Mouse (Mus musculus): ENCODE measurements around the gene Rabggtb.

The Rabggtb gene

DNA sequence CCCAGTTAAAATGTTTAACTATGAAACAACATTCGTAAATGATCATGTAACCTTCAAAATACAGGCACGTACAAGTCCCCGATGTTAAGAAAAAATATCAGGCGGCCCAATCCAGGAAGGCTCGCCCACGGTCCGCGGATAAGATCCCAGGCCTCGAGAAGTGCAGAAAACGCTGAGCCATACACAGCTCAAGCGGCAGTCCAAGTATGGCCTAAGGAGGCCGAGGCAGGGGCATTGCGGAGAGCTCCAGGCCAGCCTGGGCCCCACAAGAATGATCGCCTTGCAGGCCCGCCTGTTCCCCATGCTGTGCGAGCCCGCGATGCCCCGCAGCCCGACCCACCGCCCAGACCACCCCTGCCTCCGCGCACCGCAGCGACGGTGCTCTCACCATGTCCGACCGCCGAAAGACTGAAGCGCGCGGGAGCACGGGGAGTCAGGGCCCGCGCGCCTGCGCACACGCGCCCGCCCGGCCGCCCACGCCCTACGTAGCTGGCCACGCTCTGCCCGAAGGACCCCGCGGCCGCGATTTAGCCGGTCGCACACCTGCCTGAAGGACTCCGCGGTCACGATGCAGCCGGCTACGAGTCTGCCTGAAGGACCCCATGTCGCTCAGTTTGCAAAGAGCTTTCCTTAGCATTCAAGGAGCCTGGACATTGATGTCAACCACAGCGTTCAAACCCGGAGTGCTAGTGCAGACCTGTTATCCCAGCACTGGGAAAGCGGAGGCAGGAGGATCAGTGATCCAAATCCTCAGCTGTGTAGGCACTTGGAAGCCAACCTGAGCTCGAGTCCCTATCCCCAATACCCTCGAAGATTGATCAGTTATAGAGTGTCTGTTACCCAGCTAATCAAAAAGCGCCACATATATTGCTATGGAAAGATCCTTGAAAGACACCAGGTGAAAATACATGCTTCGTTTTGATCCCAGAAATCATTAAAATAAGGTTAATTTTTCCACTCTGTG, at the start of gene Rabggtb:
Gene Rabggtb, minus strand, starts transcription at position 464 of the 964 bp plus-strand sequence.
- in situ Hi-C loops (cut with MboI; ENCODE audit: low sequenced_read_pairs) = loop anchor here (25.0 kb wide), 1 partner anchor 1451 kb away; no protein-coding TSS in a partner anchor

DNA sequence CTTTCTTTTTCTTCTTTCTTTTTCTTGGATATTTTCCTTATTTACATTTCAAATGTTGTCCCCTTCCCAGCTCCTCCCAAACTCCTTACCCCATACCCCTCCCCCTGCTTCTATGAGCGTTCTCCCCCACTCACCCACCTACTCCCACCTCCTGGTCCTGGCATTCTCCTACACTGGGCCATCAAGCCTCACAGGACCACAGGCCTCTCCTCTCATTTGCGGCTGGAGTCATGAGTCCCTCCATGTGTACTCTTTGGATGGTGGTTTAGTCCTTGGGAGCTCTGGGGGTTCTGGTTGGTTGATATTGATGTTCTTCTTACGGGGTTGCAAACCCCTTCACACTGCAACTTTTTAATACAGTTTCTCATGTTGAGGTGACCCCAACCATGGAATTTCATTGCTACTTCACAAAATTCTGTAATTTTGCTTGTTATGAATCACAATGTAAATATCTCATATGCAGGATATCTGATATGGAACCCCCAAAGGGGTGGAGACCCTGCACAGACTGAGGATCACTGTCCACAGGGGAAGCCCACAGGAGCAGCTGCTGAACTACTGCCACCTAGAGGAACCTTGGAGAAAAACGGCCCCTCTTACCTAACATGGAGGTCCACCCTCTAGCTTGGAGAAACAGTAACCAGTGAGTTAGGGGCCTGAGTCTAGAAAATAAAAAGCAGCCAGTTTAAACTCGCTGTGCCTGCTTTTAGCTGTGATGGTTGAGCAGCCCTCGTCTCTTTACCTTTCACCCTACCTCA, 49.0 kb upstream of the Rabggtb start:
- in situ Hi-C loops (cut with MboI; ENCODE audit: low sequenced_read_pairs) = loop anchor here (25.0 kb wide), 2 partner anchors 275 to 575 kb away; no protein-coding TSS in a partner anchor

DNA sequence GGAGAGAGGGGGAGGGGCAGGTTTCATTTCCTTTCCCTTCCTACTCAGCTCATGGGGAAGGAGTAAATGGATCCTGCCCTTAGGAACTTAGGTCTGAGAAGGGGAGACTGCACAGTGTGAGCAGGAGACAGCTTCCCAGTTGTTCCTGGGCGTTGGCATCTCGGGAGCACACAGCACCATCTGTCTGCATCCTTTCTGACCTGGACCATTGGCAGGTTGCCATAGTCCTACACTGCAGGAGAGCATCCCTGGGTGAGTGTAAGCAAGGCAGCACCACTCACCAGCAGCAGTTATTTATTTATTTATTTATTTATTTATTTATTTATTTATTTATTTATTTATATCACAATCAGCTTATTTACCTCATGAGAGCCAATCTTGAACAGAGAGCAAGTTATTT, 48.1 kb upstream of the Rabggtb start:
- in situ Hi-C loops (cut with MboI; ENCODE audit: low sequenced_read_pairs) = loop anchor here (25.0 kb wide), 2 partner anchors 276 to 576 kb away; no protein-coding TSS in a partner anchor

DNA sequence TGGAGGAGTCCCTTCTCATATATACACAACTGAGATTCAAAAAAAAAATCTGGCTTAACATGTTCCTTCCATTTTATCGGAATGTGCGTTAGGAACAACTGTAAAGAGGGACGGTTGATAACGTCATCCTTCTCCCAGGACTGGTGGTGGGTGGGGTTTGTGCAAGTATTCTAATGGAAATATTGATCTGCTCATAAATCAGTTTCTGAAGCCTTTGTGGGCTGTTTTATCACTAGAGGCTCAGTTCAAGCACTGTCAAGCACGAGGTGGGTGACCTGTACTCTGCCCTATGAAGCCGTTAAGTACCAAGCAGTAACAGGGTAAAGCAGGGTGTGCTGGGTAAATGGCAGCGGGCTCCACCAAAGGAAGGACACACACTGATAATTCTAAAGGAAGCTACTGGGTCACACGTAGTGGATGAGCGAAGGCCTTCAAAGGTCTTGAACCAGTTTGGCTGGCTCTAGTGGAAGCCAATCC, 47.0 kb upstream of the Rabggtb start:
- in situ Hi-C loops (cut with MboI; ENCODE audit: low sequenced_read_pairs) = loop anchor here (25.0 kb wide), 2 partner anchors 278 to 578 kb away; no protein-coding TSS in a partner anchor

DNA sequence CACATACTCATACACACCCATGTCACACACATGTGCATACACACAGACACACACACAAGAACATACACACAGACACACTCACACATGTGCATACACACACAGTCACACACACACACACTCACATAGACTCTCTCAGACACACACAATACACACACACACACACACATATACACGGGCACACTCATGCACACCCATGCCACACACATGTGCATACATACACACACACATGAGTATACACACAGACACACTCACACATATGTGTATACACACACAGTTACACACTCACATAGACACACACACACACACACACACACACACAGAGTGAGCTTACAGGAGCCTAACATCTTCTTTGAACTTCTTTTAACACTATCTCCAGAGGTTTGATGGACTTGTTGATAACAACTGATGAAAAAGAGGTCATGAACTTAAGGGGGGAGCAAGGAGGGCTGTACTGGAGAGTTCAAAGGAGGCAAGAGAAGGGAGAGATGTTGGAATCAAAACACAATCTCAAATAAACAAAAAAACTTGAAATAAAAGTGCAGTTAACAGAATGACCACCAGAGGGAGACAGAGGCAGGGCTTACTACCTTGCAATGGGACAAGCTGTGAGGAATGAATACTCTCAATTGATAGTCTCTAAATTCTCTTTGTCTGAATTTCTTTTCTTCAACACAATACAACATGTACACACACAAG, 46.4 kb upstream of the Rabggtb start:
- in situ Hi-C loops (cut with MboI; ENCODE audit: low sequenced_read_pairs) = loop anchor here (25.0 kb wide), 2 partner anchors 278 to 578 kb away; no protein-coding TSS in a partner anchor

DNA sequence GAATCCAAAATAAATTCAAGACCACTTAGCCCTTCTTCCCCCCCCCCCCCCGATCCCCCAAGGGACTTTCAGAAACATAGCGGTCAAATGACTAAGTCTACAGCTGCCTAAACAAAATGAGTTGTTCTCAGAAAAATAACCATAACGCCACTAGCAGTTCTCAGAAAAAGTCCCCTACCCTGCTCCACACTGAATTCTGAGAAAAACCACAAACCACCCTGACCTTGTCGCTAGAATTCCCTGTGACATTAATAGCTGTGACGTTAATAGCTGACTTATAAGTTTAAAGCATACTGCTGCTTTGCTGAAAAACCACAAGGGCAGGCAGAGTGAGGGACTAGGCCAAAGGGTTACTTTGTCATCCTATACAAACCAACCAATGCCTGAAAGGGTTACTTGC, 45.1 kb upstream of the Rabggtb start:
- in situ Hi-C loops (cut with MboI; ENCODE audit: low sequenced_read_pairs) = loop anchor here (25.0 kb wide), 2 partner anchors 279 to 579 kb away; no protein-coding TSS in a partner anchor

DNA sequence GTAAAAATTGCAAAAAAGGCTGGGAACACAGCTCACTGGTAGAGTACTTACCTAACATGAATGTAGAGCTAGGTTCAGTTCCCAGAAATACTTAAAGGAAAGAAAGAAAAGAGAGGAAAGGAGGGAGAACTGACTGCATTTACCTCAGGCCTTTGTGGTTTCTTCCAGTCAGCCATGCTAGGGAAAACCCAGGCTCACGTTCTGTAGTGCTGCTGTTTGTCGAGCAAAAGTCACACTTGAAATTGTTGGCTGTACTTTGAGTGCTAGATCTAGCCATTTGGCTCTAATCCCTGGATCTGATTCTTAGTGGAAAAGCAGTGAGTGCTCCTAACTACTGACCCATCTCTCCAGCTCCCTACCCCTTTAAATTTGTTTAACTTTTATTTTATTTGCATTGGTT, 35.4 kb upstream of the Rabggtb start:
- in situ Hi-C loops (cut with MboI; ENCODE audit: low sequenced_read_pairs) = no loop called here

DNA sequence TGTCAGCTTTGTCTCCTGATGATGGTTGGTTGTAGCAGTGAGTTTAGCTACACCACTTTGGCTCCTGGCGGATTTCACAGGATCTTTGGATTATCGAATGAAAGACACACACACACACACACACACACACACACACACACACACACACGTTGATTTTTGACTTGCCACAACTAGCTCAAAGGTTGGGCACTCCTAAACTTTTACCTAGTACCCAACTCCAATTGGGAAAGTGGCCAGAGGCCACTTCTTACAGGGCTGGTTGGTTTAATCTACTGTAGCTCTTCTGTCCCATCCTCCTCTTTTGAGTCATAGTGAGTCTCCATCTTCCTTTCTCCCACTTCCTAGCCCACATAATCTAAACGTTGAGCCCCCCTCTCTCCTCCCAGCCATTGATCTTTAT, 34.5 kb upstream of the Rabggtb start:
- in situ Hi-C loops (cut with MboI; ENCODE audit: low sequenced_read_pairs) = no loop called here

DNA sequence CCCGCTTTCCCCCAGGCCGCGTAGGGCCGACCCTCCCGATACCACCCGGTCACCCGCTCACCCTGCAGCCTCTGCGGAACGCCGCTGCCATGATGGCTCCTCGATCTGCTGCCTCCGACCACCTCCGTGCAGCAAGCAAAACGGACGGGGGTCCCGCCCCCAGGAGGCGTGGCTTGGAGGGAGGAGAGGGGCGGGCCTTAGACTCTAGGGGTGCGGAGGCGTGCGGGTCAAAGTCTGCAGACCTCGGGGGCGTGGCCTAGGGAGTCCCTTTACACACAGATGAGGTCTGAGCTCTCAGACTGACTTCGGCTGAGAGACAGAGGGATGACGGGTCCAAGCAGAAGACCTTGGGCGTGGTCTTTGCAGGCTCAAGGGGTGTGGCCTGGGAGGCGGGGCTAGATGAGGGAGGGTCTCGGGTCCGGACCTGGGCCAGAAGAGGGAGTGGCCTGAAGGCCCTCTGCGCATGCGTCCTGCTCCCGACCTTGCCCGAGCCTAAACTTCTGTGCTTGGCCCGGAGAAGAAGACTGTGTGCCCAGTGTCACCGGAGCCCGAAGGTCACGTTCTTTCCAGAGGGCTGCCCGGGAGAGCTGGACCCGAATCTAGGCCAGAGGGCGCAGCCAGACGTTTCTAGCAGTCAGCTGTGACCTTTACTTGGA, 31.7 kb upstream of the Rabggtb start, which contains the start of gene Acadm:
Gene Acadm, minus strand, starts transcription at position 298 of the 656 bp plus-strand sequence.
- in situ Hi-C loops (cut with MboI; ENCODE audit: low sequenced_read_pairs) = no loop called here

DNA sequence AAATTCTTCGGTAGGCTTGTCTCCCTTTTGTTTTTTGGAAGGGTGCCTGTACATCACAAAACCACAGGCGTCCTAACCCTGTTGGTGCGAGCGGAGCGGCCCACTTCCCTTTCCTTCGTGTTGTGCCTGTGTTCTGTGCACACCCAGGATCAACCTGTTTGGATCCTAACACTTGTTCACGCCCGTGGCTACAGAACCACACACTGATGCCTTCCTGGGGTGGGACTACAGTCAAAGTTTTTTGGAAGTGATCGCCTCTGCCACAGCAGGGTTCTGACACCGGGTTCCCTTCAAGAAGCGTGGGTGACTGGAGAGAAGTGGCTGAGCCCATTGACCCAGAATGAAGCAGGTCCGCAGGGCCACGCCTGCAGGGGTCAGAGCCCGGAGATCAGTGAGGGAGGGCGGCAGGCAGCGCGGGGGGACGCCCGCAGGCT, 31.1 kb upstream of the Rabggtb start:
- in situ Hi-C loops (cut with MboI; ENCODE audit: low sequenced_read_pairs) = no loop called here

DNA sequence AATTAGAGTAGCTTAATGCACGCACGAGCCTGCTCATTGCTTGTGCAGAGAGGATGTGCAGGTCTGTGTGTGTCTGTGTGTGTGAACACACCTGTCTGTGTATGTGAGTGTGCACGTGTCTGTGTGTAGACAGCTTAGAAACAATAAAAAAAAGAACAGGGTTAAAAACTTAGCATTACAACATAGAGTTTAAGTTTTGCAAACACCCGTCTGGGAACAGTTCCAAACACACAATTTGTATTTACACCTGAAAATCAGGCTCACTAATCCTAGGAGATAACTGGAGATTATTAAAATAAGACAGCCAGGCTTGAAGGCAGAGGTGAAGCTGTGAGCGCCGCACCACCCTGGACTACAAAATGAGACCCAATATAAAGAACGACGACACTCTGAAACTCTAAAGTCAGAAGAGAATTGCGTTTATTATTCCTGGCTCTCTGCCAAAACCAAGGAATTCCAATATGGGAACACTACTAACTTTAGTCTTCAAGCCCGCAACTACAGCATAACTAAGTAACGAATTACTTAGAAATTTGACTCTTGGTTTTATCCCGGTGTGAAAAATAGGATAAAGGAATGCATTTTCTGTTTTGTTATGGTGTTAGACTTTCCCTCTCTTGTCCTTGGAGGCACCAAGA, 30.3 kb upstream of the Rabggtb start:
- in situ Hi-C loops (cut with MboI; ENCODE audit: low sequenced_read_pairs) = no loop called here

DNA sequence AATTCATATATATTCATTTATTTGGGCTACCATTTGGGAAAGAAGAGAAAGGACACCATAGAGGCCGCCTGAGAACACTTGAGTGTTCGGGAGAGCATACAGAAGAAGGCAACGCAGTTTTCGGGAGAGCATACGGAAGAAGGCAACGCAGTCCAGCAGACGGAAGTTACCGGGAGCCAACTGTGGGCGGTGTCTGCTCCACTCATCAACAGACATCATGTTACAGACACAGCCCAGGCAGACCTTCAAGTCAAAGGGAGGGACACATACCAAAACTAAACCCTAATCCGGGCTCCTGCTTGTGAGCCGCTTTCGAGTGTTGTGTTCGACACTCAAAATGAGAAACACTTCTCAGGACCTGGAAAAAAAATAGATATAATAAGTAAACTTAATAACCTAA, 28.8 kb upstream of the Rabggtb start:
- in situ Hi-C loops (cut with MboI; ENCODE audit: low sequenced_read_pairs) = no loop called here

DNA sequence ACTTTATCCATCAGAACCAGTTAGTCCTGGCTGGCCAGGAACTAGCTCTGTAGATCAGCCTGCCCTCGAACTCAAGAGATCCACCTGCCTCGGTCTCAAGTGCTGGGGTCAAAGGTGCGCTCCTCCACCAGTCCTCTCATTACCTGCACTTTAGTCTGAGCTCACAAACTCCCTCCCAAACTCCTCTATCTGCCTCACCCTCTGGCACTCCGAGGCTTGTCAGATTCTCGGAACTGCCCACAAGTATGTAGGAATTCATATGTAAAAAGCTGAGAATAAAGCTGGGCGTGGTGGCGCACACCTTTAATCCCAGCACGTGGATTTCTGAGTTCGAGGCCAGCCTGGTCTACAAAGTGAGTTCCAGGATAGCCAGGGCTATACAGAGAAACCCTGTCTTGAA, 27.7 kb upstream of the Rabggtb start:
- in situ Hi-C loops (cut with MboI; ENCODE audit: low sequenced_read_pairs) = no loop called here

DNA sequence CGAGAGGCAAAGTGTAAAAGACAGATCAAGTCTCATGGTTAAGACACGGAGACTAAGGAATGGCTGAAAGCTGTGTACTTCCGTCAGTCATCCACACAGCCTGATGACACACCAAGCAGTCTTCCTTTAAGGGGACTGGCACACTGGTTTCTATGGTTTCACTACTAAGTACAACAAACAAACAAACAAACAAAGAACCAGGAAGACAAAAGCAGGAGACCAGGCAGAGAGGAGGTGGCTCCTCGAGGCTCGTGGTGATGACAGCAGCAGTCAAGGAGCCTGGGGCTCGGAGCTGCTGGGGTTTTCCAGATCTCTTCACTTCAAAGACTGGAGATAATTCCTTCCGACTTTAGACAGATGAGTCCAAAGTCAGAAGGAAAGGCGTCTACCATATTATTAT, 27.2 kb upstream of the Rabggtb start:
- in situ Hi-C loops (cut with MboI; ENCODE audit: low sequenced_read_pairs) = no loop called here

DNA sequence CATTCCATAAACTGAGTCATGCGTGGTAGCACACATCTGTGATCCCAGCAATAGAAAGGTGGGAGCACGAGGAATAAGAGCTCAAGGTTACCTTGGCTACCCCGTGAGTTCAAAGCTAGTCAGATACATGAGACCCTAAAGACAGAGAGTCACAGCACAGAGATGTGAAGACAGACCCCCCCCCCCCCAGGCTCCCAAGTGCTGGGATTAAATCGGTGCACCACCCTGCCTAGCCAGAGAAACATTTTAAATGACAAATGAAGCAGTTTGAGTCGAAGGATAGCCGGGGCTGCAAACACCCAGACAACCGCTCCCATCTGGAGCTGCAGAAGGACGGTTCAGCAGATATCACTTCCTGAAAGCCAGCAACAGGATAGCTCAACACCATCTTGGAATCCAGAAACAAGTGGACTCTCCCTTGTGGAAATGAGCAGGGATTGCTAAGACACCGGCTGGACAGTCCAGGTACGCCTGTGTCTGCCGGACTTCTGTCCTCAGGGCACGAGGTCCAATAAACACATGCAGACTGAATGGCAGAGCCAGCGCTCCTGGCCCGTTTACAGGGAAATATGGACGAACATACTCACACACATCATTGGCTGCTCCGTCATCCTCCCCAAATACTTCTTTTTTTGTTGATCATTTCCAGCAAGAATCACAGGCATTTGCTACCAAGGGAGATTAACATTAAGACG, 24.5 kb upstream of the Rabggtb start:
- in situ Hi-C loops (cut with MboI; ENCODE audit: low sequenced_read_pairs) = no loop called here

DNA sequence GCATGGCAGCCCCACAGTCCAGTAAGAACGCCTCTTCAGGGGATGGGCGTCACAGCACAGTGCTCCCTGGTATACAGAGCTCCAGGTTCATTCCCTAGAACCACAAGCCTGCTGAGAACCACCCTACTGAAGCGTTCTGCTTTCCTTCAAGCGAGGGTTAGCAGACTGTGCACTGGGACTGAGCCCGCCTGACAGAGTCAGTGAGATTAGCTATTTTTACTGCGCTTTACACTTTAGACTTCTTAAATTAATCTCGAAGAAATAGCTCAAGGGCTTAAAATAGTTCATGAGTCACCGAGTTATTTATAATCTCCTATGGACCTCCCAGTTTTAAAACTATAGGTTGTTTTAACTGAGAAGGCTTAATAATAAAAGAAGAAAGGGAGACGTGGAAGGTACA, 23.1 kb upstream of the Rabggtb start:
- in situ Hi-C loops (cut with MboI; ENCODE audit: low sequenced_read_pairs) = no loop called here

DNA sequence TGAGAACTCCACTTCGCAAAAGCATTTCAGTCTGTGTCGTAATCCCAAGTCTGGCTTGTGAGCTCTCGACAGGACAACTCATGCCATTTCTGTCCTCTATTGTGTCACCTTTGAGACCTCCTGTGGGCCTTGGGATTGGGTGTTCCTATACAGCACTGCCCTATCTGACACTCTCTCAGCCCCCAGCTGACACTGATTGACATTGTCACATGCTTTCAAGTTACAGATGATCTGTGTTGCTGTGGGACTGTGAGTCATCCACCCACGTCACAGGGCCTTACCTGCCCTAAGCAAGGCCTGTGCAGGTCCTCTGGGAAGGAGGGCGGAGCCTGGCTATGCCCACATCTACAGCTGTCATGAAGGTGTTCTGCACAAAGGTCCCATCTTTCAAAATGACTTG, 19.7 kb upstream of the Rabggtb start:
- in situ Hi-C loops (cut with MboI; ENCODE audit: low sequenced_read_pairs) = no loop called here

DNA sequence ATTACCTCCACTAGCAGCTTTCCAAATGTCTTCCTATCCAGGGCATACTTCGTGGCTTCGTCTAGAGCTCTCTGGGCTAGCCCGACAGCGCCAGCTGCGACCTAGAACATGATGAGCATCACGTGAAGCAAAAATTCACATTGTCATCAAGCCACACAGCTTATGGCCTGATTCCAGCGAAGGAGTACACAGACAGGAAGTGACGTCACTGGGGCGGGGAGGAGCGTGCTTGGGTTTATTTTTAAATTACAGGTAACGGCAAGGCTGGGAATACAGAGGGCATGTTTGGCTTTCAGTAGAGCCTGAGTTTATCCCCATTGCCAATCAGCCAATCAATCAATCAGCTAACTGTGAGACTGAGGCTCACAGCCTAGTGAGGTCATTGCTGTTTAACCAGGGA, 16.7 kb upstream of the Rabggtb start:
- in situ Hi-C loops (cut with MboI; ENCODE audit: low sequenced_read_pairs) = no loop called here

DNA sequence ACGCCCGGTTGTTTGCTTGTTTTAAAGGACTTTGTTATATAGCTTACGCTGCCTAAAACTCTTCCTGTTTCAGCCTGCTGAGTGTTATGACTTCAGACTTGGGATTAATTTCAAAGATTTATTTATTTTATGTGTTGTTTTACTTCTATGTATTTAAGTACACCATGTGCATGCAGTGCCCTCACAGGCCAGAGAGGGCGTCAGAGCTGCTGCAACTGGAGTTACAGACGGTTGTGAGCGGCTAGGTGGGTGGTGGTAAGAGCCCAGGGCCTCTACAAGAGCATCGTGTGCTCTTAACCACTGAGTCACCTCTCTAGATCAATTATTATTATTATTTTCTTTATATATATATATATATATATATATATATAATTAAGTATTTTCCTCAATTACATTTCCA, 13.5 kb upstream of the Rabggtb start:
- in situ Hi-C loops (cut with MboI; ENCODE audit: low sequenced_read_pairs) = no loop called here

Measured in CH12F3 (cell line).